Mouse (Mus musculus) brain, embryonic 14.5 days (tissue): ENCODE data around the gene Tmem87b.

ENCODE experiments used
- CTCF ChIP-seq: fragments of 200-500 bp; IDR thresholded peaks from 2 replicates; pipeline ENCODE4 v1.5.1; 2012; ENCODE audit warnings: inconsistent platforms, mild to moderate bottlenecking, moderate library complexity, borderline replicate concordance; ENCODE audit not compliant: insufficient read depth, insufficient read length; ENCODE audit errors: extremely low read depth
- POLR2A ChIP-seq: fragments of 200-500 bp; IDR thresholded peaks from 2 replicates; pipeline ENCODE4 v1.6.1; 2012; ENCODE audit warnings: mild to moderate bottlenecking, inconsistent platforms, borderline replicate concordance; ENCODE audit not compliant: poor library complexity, insufficient read depth, insufficient read length, severe bottlenecking; ENCODE audit errors: extremely low read depth

- TF ChIP-seq POLR2A (no peak), CTCF (no peak)
These were observed 53.7 kb downstream of the Tmem87b start for GRCm38 (mm10) chr2:128871656-128872055.
